ENCODE assay signal across 9 mouse cellular contexts in the genomic region with DNA sequence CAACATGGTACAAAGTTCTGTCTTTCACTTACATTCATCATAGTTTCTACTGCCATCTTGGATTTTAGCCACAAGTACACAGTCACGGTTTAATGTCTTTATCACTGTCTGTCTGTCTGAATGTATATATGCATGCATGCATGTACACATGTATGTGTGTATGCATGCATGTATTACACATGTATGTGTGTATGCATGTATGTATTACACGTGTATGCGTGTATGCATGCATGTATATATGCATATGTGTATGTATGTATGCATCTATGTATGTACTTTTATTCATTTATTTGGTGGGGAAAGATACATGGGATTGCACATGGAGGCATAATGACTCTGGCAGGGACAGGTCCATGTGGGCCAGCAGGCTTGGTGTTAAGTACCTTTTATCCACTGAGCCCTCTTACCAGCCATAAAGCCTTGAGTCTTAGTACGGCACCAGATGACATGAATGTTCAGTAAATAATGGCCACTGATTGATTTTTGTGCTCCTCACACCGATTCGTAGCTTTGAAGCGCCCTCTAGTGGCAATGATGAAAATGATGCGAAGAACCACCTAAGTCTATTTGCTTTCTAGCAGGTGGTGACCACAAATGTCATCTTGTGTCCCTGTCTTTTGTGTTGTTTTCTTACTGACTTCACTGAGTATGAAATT. TPM values are rescaled to one million over a fixed set of nuclear protein-coding genes. Genes with fewer than 3 reads are reported as not detected.
DNase-seq lines count a peak whose midpoint lies in the region; ATAC-seq and TF ChIP-seq lines count a peak whose summit lies in the region.
"Had no signal": no experiment of that assay in that cellular context is flagged by ENCODE, and none has a peak within 500 bp of the region (broad histone marks: within the 10 kb centered on the region; RNA-seq: fewer than 3 reads in every experiment).

No protein-coding gene starts in this region.

- TF ChIP-seq POLR2A in cerebellum, adult 2 months (IDR thresholded peaks at IDR 0.05; ENCODE audit: borderline replicate concordance, insufficient read depth, low read length), result no peak

- 10% methylated on average over 8 of the region's 8 CpGs for WGBS in cerebellum, adult 2 months
- 11% methylated on average over 8 of the region's 8 CpGs for WGBS in intestine, embryonic 14.5 days
- WGBS in midbrain, embryonic 13.5 days, result 14% methylated on average over 8 of the region's 8 CpGs

- peak; percentile 63 for DNase-seq in urinary bladder, postnatal 25 days (ENCODE audit: low spot score)
- no peak for DNase-seq in urinary bladder, adult 2 months (ENCODE audit: low spot score)
- peak; percentile 78 to 81 for DNase-seq in cerebellum, adult 2 months
- peak; percentile 63 for DNase-seq in intestine, embryonic 14.5 days (ENCODE audit: low spot score)
- DNase-seq in left cerebral cortex, postnatal 14 days (ENCODE audit: low spot score in 2 of 2), result peak; percentile 63 to 76
- peak; percentile 63 to 73 for DNase-seq in spleen, postnatal 36 days (ENCODE audit: low spot score in 2 of 2)

- intact Hi-C loops in left cerebral cortex, postnatal 14 days (cut with DNase I), result loop anchor here (1.0 kb wide), 1 partner anchor 184 kb away; no protein-coding TSS in a partner anchor

- H3K4me3 ChIP-seq in cerebellum, adult 2 months (replicated peaks; ENCODE audit: insufficient read depth, low read depth, low read length), result no peak overlapping the region
- no peak overlapping the region for H3K4me3 ChIP-seq in intestine, embryonic 14.5 days (ENCODE audit: low read depth, low read length)
- no peak overlapping the region for H3K4me3 ChIP-seq in midbrain, embryonic 13.5 days (replicated peaks)
- H3K4me3 ChIP-seq: embryonic facial prominence, embryonic 13.5 days had no signal

- no peaks in the 10 kb centered on the region for H3K36me3 ChIP-seq in intestine, embryonic 14.5 days (ENCODE audit: control insufficient read depth, insufficient read depth, low read length)
- no peaks in the 10 kb centered on the region for H3K36me3 ChIP-seq in midbrain, embryonic 13.5 days
- H3K36me3 ChIP-seq: embryonic facial prominence, embryonic 13.5 days had no signal

- peaks cover 4% of the 10 kb centered on the region; the same call in 1 of the 2 replicates for H3K4me1 ChIP-seq in cerebellum, adult 2 months (ENCODE audit: control insufficient read depth, insufficient read depth, low read length)
- H3K4me1 ChIP-seq in intestine, embryonic 14.5 days (replicated peaks; ENCODE audit: control insufficient read depth, insufficient read depth, low read length), result 0 out of 2 replicates have a peak, but pooled peaks cover 4% of the 10 kb centered on the region
- peaks cover 10% of the 10 kb centered on the region; the same call in 1 of the 2 replicates for H3K4me1 ChIP-seq in midbrain, embryonic 13.5 days (replicated peaks)

- H3K27ac ChIP-seq in cerebellum, adult 2 months (ENCODE audit: insufficient read depth, low read length), result peak overlapping the region; percentile 35; the same call in 1 of the 2 replicates
- H3K27ac ChIP-seq in intestine, embryonic 14.5 days (ENCODE audit: low read depth), result no peak overlapping the region
- H3K27ac ChIP-seq in midbrain, embryonic 13.5 days, result no peak overlapping the region
- H3K27ac ChIP-seq: embryonic facial prominence, embryonic 13.5 days had no signal

- no peaks in the 10 kb centered on the region for H3K27me3 ChIP-seq in cerebellum, adult 2 months (ENCODE audit: control insufficient read depth, insufficient read depth, low read length)
- H3K27me3 ChIP-seq in intestine, embryonic 14.5 days (replicated peaks; ENCODE audit: control insufficient read depth, insufficient read depth, low read length), result no peaks in the 10 kb centered on the region
- H3K27me3 ChIP-seq in midbrain, embryonic 13.5 days, result no peaks in the 10 kb centered on the region
- H3K27me3 ChIP-seq: embryonic facial prominence, embryonic 13.5 days had no signal

- peak; percentile 60; the same call in 1 of the 2 replicates for TF ChIP-seq CTCF in cerebellum, adult 2 months (IDR thresholded peaks at IDR 0.05; ENCODE audit: borderline replicate concordance, insufficient read depth, low read depth, low read length)

- no peaks in the 10 kb centered on the region for H3K9me3 ChIP-seq in intestine, embryonic 14.5 days (ENCODE audit: control insufficient read depth, low read length)
- H3K9me3 ChIP-seq in midbrain, embryonic 13.5 days, result 0 out of 2 replicates have a peak, but pooled peaks cover under 1% of the 10 kb centered on the region
- H3K9me3 ChIP-seq: embryonic facial prominence, embryonic 13.5 days had no signal

- no peak overlapping the region for H3K9ac ChIP-seq in intestine, embryonic 14.5 days (ENCODE audit: low read length)
- H3K9ac ChIP-seq in midbrain, embryonic 13.5 days (replicated peaks), result no peak overlapping the region
- H3K9ac ChIP-seq: embryonic facial prominence, embryonic 13.5 days had no signal

- ATAC-seq in frontal cortex, adult (ENCODE audit: low TSS enrichment), result peak; percentile 64
- ATAC-seq in intestine, embryonic 14.5 days (replicated peaks; ENCODE audit: low FRiP score, low TSS enrichment, low read depth), result 0 out of 2 replicates have a peak, but pooled peaks have one; percentile 50
- ATAC-seq in midbrain, embryonic 13.5 days, result peak; percentile 76

- no peak overlapping the region for H3K4me2 ChIP-seq in intestine, embryonic 14.5 days (ENCODE audit: low read length)
- H3K4me2 ChIP-seq in midbrain, embryonic 13.5 days (replicated peaks), result no peak overlapping the region
- H3K4me2 ChIP-seq: embryonic facial prominence, embryonic 13.5 days had no signal

RNA-seq across cellular contexts. Expression of a gene that starts 10.1 kb away (rescaled TPM):
- polyA plus RNA-seq in urinary bladder, adult 2 months (2012; rRNA removed), result 32.8 and 33.7 TPM in 2 replicates
- 17.0 and 17.3 TPM in 2 replicates for polyA plus RNA-seq in cerebellum, adult 2 months (2012; rRNA removed)
- 356 and 368 TPM in 2 replicates for polyA plus RNA-seq in intestine, embryonic 14.5 days (2014; fragmentation: Nextera tagmentation; extraction: Ambion mirVana)
- 10 to 100 TPM; 49.2 to 59.9 TPM for total RNA-seq in left cerebral cortex, postnatal 14 days (2021)
- polyA plus RNA-seq in midbrain, embryonic 13.5 days (2015; fragmentation: Nextera tagmentation; extraction: Ambion mirVana), result 316 and 335 TPM in 2 replicates

RNA-seq across cellular contexts. Expression of a gene that starts 21.5 kb away (rescaled TPM):
- polyA plus RNA-seq in urinary bladder, adult 2 months (2012; rRNA removed), result 16.8 and 23.6 TPM in 2 replicates
- 32.0 and 32.2 TPM in 2 replicates for polyA plus RNA-seq in cerebellum, adult 2 months (2012; rRNA removed)
- polyA plus RNA-seq in intestine, embryonic 14.5 days (2014; fragmentation: Nextera tagmentation; extraction: Ambion mirVana), result 65.6 and 75.1 TPM in 2 replicates
- total RNA-seq in left cerebral cortex, postnatal 14 days (2021), result 10 to 100 TPM; 31.6 to 33.7 TPM
- polyA plus RNA-seq in midbrain, embryonic 13.5 days (2015; fragmentation: Nextera tagmentation; extraction: Ambion mirVana), result 76.0 and 80.0 TPM in 2 replicates

RNA-seq across cellular contexts. Expression of a gene that starts 49.8 kb away (rescaled TPM):
- 5.6 and 7.3 TPM in 2 replicates for polyA plus RNA-seq in urinary bladder, adult 2 months (2012; rRNA removed)
- 80.4 and 87.9 TPM in 2 replicates for polyA plus RNA-seq in cerebellum, adult 2 months (2012; rRNA removed)
- polyA plus RNA-seq in intestine, embryonic 14.5 days (2014; fragmentation: Nextera tagmentation; extraction: Ambion mirVana), result 5.8 and 7.3 TPM in 2 replicates
- total RNA-seq in left cerebral cortex, postnatal 14 days (2021), result 10 to 100 TPM in 1 of 2 experiments, 1 to 10 TPM in 1; 9.1 to 10.6 TPM
- polyA plus RNA-seq in midbrain, embryonic 13.5 days (2015; fragmentation: Nextera tagmentation; extraction: Ambion mirVana), result 0.68 and 1.2 TPM in 2 replicates
